Mouse (Mus musculus): Measurements from ENCODE around the gene Gm49380. TPM values are rescaled to one million over a fixed set of nuclear protein-coding genes. Genes with fewer than 3 reads are reported as not detected.

Gene Gm49380
- polyA plus RNA-seq, 1 experiment, result 0.04 TPM

- DNase-seq (ENCODE audit: low read depth), result no peak
Measured at GRCm38 (mm10) chr9:44017846-44018245, 95.5 kb downstream of the Gm49380 start.

Other genes with a start within 250 kb of the Gm49380 start
- gene Thy1, start 70.1 kb downstream of the Gm49380 start, polyA plus RNA-seq (2012; rRNA removed), result 41.8 and 48.5 TPM in 2 replicates
- 19.3 and 24.5 TPM in 2 replicates for gene Usp2, start 46.5 kb downstream of the Gm49380 start, polyA plus RNA-seq (2012; rRNA removed)
- gene Mfrp, start 11.8 kb downstream of the Gm49380 start, polyA plus RNA-seq (2012; rRNA removed), result 72.1 and 84.4 TPM in 2 replicates
- 28.7 and 29.3 TPM in 2 replicates for gene C1qtnf5, start 6.3 kb downstream of the Gm49380 start, polyA plus RNA-seq (2012; rRNA removed)
- gene Rnf26, start within 50 bp of the Gm49380 start, polyA plus RNA-seq (2012; rRNA removed), result 23.4 and 25.6 TPM in 2 replicates
- gene Mcam, start 21.0 kb upstream of the Gm49380 start, polyA plus RNA-seq (2012; rRNA removed), result 196 and 288 TPM in 2 replicates
- 12.2 and 14.1 TPM in 2 replicates for gene Cbl, start 120.5 kb upstream of the Gm49380 start, polyA plus RNA-seq (2012; rRNA removed)
- gene Ccdc153, start 127.2 kb upstream of the Gm49380 start, polyA plus RNA-seq (2012; rRNA removed), result 6.6 and 6.9 TPM in 2 replicates
- gene Pdzd3, start 138.0 kb upstream of the Gm49380 start, polyA plus RNA-seq (2012; rRNA removed), result 1.4 and 2.3 TPM in 2 replicates
- gene Nlrx1, start 155.1 kb upstream of the Gm49380 start, polyA plus RNA-seq (2012; rRNA removed), result 22.9 and 28.3 TPM in 2 replicates
- 4.9 and 6.6 TPM in 2 replicates for gene Abcg4, start 175.1 kb upstream of the Gm49380 start, polyA plus RNA-seq (2012; rRNA removed)
- 25.4 and 39.6 TPM in 2 replicates for gene Hinfp, start 192.2 kb upstream of the Gm49380 start, polyA plus RNA-seq (2012; rRNA removed)
- gene C2cd2l, start 206.8 kb upstream of the Gm49380 start, polyA plus RNA-seq (2012; rRNA removed), result 51.5 and 52.0 TPM in 2 replicates
- gene Dpagt1, start 212.5 kb upstream of the Gm49380 start, polyA plus RNA-seq (2012; rRNA removed), result 54.1 and 58.4 TPM in 2 replicates
- gene H2afx, start 221.2 kb upstream of the Gm49380 start, polyA plus RNA-seq (2012; rRNA removed), result 52.0 and 59.0 TPM in 2 replicates
- gene Hmbs, start 230.7 kb upstream of the Gm49380 start, polyA plus RNA-seq (2012; rRNA removed), result 65.2 and 74.7 TPM in 2 replicates
- 42.6 and 46.1 TPM in 2 replicates for gene Vps11, start 248.2 kb upstream of the Gm49380 start, polyA plus RNA-seq (2012; rRNA removed)

Measured in gonadal fat pad, adult 2 months (tissue).